Mouse (Mus musculus): ENCODE measurements around the gene Lrrc57.

GRCm38 (mm10) chr2:120578286-120578685 is 31.0 kb downstream of the Lrrc57 start:
- TF ChIP-seq USF1 (IDR thresholded peaks at IDR 0.05; ENCODE audit: low read depth) (no peak), CTCF (IDR thresholded peaks at IDR 0.05; ENCODE audit: control insufficient read depth, insufficient read depth, insufficient read length) (no peak), MAX (IDR thresholded peaks at IDR 0.05) (no peak), CEBPB (IDR thresholded peaks at IDR 0.05; ENCODE audit: low read depth) (no peak), MYOG (IDR thresholded peaks at IDR 0.05; ENCODE audit: control insufficient read depth, extremely low read depth, insufficient read length) (no peak)
